Mouse (Mus musculus): ENCODE measurements at regions not wholly inside any gene's neighbourhood (a gene's known extent, or its start where the extent isn't known, plus 50 kb on each side); places are given as distances from the start of the nearest gene placed in this dataset.

GRCm38 (mm10) chr8:89744267-89745028 is 603.7 kb downstream of the Tox3 start:
- DNase-seq = peak; percentile 76

GRCm38 (mm10) chr8:89738657-89739056 is 609.5 kb downstream of the Tox3 start:
- no peak for DNase-seq

GRCm38 (mm10) chr8:89737636-89738035 is 610.5 kb downstream of the Tox3 start:
- no peak for DNase-seq

- DNase-seq = no peak
These were observed 620.9 kb downstream of the Tox3 start for GRCm38 (mm10) chr8:89727252-89727651.

- no peak for DNase-seq
These were observed 626.3 kb downstream of the Tox3 start for GRCm38 (mm10) chr8:89721684-89722305.

GRCm38 (mm10) chr8:89713880-89714279 is 634.3 kb downstream of the Tox3 start:
- DNase-seq = no peak

- DNase-seq = no peak
These were observed 640.7 kb downstream of the Tox3 start for GRCm38 (mm10) chr8:89707341-89707928.

GRCm38 (mm10) chr8:89685696-89686095 is 641.7 kb upstream of the Sall1 start:
- DNase-seq = no peak

GRCm38 (mm10) chr8:89680937-89681336 is 637.0 kb upstream of the Sall1 start:
- no peak for DNase-seq

- DNase-seq = no peak
These were observed 636.4 kb upstream of the Sall1 start for GRCm38 (mm10) chr8:89680341-89680740.

GRCm38 (mm10) chr8:89679551-89679950 is 635.6 kb upstream of the Sall1 start:
- no peak for DNase-seq

GRCm38 (mm10) chr8:89677266-89677665 is 633.3 kb upstream of the Sall1 start:
- DNase-seq = peak; percentile 60

GRCm38 (mm10) chr8:89673911-89674310 is 629.9 kb upstream of the Sall1 start:
- no peak for DNase-seq

- no peak for DNase-seq
These were observed 628.7 kb upstream of the Sall1 start for GRCm38 (mm10) chr8:89672631-89673030.

- DNase-seq = no peak
These were observed 621.1 kb upstream of the Sall1 start for GRCm38 (mm10) chr8:89664911-89665689.

- peak; percentile 56 for DNase-seq
These were observed 619.9 kb upstream of the Sall1 start for GRCm38 (mm10) chr8:89663859-89664258.

- DNase-seq = no peak
These were observed 615.3 kb upstream of the Sall1 start for GRCm38 (mm10) chr8:89658998-89659944.

GRCm38 (mm10) chr8:89655369-89655768 is 611.4 kb upstream of the Sall1 start:
- no peak for DNase-seq

- no peak for DNase-seq
These were observed 605.4 kb upstream of the Sall1 start for GRCm38 (mm10) chr8:89649207-89649890.

GRCm38 (mm10) chr8:89646946-89647345 is 603.0 kb upstream of the Sall1 start:
- no peak for DNase-seq

GRCm38 (mm10) chr8:89641339-89641738 is 597.4 kb upstream of the Sall1 start:
- DNase-seq = no peak

GRCm38 (mm10) chr8:89634864-89635263 is 590.9 kb upstream of the Sall1 start:
- DNase-seq = no peak

Data from retina, postnatal 1 day (tissue).